Mouse (Mus musculus): Measurements from ENCODE around the gene Krt32. TPM values are rescaled to one million over a fixed set of nuclear protein-coding genes. Genes with fewer than 3 reads are reported as not detected.

Krt32 gene
- total and polyA plus RNA-seq, 3 experiments = not detected

DNA sequence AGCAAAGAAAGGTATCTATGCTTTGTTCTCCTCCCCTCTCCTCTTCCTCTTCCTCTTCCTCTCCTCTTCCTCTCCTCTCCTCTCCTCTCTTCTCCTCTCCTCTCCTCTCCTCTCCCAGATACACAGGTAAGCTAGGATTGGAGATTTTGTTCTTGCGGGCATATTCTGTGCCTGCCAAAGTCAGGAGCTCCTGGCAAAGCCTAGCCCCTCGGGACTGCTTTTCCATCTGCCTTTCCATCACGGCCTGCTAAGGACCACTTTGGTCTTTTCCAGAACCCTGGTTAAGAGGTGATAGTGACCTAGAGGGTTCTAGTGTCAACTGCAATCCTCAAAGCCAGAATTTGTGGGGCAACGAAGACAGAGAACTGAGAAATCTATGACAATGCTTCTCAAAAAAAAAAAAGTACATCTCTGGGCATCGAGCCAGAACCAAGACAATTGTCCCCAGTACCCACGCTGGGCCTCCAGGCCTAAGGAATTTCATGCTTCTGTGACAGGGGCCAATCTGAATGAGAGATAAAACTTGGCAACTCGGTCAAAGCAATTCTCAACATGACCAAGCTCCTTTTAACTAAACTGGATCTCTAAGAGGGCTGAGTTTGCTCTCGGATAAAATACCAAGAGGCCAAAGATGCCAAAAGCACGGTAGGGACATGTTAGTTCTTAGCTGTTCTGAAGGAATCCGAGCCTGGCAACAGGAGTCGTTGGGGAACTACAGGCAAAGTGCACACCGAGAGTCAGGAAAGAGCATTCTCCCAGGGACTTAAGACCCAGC, 21.6 kb downstream of the Krt32 start:
- no peaks in the 10 kb centered on the region for H3K9me3 ChIP-seq (replicated peaks; ENCODE audit: low read length)

DNA sequence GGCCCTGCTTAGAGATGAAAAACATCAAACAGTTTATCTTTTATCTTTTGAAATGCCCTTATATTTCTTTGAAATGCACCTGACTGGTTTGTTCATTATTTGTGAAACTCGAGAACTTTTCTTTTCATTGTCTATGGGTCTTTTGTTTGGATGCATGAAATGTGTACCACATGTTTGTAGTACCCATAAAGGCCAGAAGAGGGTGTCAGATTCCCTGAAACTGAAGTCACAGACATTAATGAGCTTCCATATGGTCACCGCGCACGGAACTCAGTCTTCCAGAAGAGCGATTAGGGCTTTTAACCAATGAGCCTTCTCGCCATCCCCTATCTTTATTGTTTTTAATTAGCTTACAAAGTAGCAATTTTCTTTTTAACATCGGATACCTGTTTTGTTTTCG, 29.2 kb downstream of the Krt32 start:
- in situ Hi-C loops (cut with MboI; ENCODE audit: low pct_ligation_motif_present, low pct_unique_long_range_greater_than_20kb, low sequenced_read_pairs) = no loop called here
- H3K4me2 ChIP-seq (ENCODE audit: insufficient read depth, low read depth, poor library complexity, severe bottlenecking) = no peak overlapping the region
- H3K27me3 ChIP-seq (replicated peaks) = peaks cover 86% of the 10 kb centered on the region
- no peaks in the 10 kb centered on the region for H3K79me2 ChIP-seq (replicated peaks; ENCODE audit: control insufficient read depth, extremely low read depth, insufficient read depth, poor library complexity, severe bottlenecking)
- no peak overlapping the region for H3K4me3 ChIP-seq (replicated peaks in 1 of 3; ENCODE audit: low read depth in 2 of 3, low read length in 2 of 3, poor library complexity in 1 of 3)
- TF ChIP-seq RAD21 (IDR thresholded peaks at IDR 0.05; ENCODE audit: low read depth, low read length) = peak; percentile 16
- TF ChIP-seq MYC (IDR thresholded peaks at IDR 0.05; ENCODE audit: low read depth, low read length) = no peak
- no peak for TF ChIP-seq POLR2A (IDR thresholded peaks at IDR 0.05; ENCODE audit: low read depth, low read length)
- peak; percentile 7 to 32; a peak in 2 of 4 replicates for TF ChIP-seq CTCF (conservative IDR thresholded peaks at IDR 0.05 in 1 of 2, IDR thresholded peaks at IDR 0.05 in 1 of 2; ENCODE audit: low read depth in 2 of 2, low read length in 2 of 2)
- no peak for TF ChIP-seq HCFC1 (IDR thresholded peaks at IDR 0.05; ENCODE audit: low read depth, low read length)
- TF ChIP-seq CHD2 (IDR thresholded peaks at IDR 0.05; ENCODE audit: low read length) = no peak
- TF ChIP-seq GABPA (IDR thresholded peaks at IDR 0.05; ENCODE audit: insufficient replicate concordance, low read depth, low read length) = no peak
- TF ChIP-seq SMC3 (IDR thresholded peaks at IDR 0.05; ENCODE audit: low read depth, low read length) = peak; percentile 3; the same call in 1 of the 2 replicates
- H3K9me3 ChIP-seq (replicated peaks; ENCODE audit: low read length) = no peaks in the 10 kb centered on the region
- H3K9ac ChIP-seq (ENCODE audit: insufficient read depth, low read depth) = no peak overlapping the region
- DNase-seq (ENCODE audit: extremely low read depth) = no peak
- H3K36me3 ChIP-seq (replicated peaks in 1 of 2; ENCODE audit: control insufficient read depth in 1 of 2, insufficient read depth in 1 of 2, low read length in 1 of 2) = no peaks in the 10 kb centered on the region
- no peak overlapping the region for H3K27ac ChIP-seq (ENCODE audit: insufficient read depth, low read depth)
- dilution Hi-C loops (cut with MboI; ENCODE audit: extremely low pct_ligation_motif_present, extremely low pct_unique_long_range_greater_than_20kb, low sequenced_read_pairs) = no loop called here
- H3K4me1 ChIP-seq (ENCODE audit: control insufficient read depth in 1 of 2, insufficient read depth in 2 of 2) = no peaks in the 10 kb centered on the region

More for the DNA sequence above, 21.6 kb downstream of the Krt32 start:
- Histone ChIP-seq H3K79me2 (replicated peaks; ENCODE audit: control insufficient read depth, extremely low read depth, insufficient read depth, poor library complexity, severe bottlenecking) (no peaks in the 10 kb centered on the region), H3K4me3 (replicated peaks in 1 of 3; ENCODE audit: low read depth in 2 of 3, low read length in 2 of 3, poor library complexity in 1 of 3) (no peak overlapping the region), H3K4me2 (ENCODE audit: insufficient read depth, low read depth, poor library complexity, severe bottlenecking) (no peak overlapping the region), H3K27ac (ENCODE audit: insufficient read depth, low read depth) (no peak overlapping the region), H3K4me1 (ENCODE audit: control insufficient read depth in 1 of 2, insufficient read depth in 2 of 2) (no peaks in the 10 kb centered on the region), H3K36me3 (replicated peaks in 1 of 2; ENCODE audit: control insufficient read depth in 1 of 2, insufficient read depth in 1 of 2, low read length in 1 of 2) (no peaks in the 10 kb centered on the region), H3K9ac (ENCODE audit: insufficient read depth, low read depth) (no peak overlapping the region), H3K27me3 (replicated peaks) (peaks cover 94% of the 10 kb centered on the region)
- TF ChIP-seq SIN3A (IDR thresholded peaks at IDR 0.05; ENCODE audit: low read length) (no peak), USF1 (IDR thresholded peaks at IDR 0.05; ENCODE audit: low read depth, low read length) (no peak), UBTF (IDR thresholded peaks at IDR 0.05; ENCODE audit: low read depth, low read length) (no peak), IRF4 (IDR thresholded peaks at IDR 0.05; ENCODE audit: low read depth, low read length) (no peak), CHD1 (IDR thresholded peaks at IDR 0.05; ENCODE audit: low read depth, low read length) (no peak), ZC3H11A (IDR thresholded peaks at IDR 0.05; ENCODE audit: low read depth, low read length) (no peak), EP300 (IDR thresholded peaks at IDR 0.05; ENCODE audit: low read length) (no peak), E2F4 (IDR thresholded peaks at IDR 0.05; ENCODE audit: insufficient replicate concordance, low read depth, low read length) (no peak), RAD21 (IDR thresholded peaks at IDR 0.05; ENCODE audit: low read depth, low read length) (no peak), ZNF384 (IDR thresholded peaks at IDR 0.05; ENCODE audit: low read depth, low read length) (no peak)
- dilution Hi-C loops (cut with MboI; ENCODE audit: extremely low pct_ligation_motif_present, extremely low pct_unique_long_range_greater_than_20kb, low sequenced_read_pairs) = no loop called here
- in situ Hi-C loops (cut with MboI; ENCODE audit: low pct_ligation_motif_present, low pct_unique_long_range_greater_than_20kb, low sequenced_read_pairs) = no loop called here
- DNase-seq (ENCODE audit: extremely low read depth) = no peak

Data from CH12.LX (cell line).